Mouse (Mus musculus) gastrocnemius, postnatal 36 days (tissue): ENCODE results near the gene Erfe. TPM values are rescaled to one million over a fixed set of nuclear protein-coding genes. Genes with fewer than 3 reads are reported as not detected.

Source experiments
- DNase-seq, 2 experiments: peaks; one replicate each; pipeline ENCODE4 v3.0.0; 2022
- intact Hi-C: fragments of 180-260 bp; cut with DNase I; formaldehyde crosslinking; loops from one replicate; pipeline ENCODE4 v1.15.1; 2025
- total RNA-seq, 2 experiments: library from RNA; stranded (reverse); gene quantifications; 2 replicates each; pipeline ENCODE4 v1.2.3; 2021

The Erfe gene
- total RNA-seq, 2 experiments from 2014 or later: 1.8 to 2.1 TPM

DNA sequence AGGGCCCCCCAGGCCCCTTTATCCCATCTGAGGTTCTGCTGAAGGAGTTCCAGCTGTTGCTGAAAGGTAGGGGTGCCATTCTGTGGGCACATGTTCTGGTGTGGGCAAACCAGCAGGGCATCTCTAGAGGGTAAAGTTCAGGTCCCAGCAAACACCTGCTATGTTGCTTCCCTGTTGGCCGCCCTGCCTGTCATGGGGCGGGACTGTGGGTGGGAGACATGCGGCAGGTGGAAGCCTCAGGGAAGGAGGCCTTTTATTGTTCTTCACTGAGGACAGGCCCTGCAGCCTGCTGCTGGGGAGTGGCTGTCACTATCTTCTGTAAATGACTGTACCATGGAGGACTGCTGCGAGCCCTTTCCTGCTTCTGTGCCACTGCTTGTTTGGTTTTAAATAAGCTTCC is 3.2 kb downstream of the Erfe start:
- intact Hi-C loops: no loop called here
- DNase-seq: no peak

DNA sequence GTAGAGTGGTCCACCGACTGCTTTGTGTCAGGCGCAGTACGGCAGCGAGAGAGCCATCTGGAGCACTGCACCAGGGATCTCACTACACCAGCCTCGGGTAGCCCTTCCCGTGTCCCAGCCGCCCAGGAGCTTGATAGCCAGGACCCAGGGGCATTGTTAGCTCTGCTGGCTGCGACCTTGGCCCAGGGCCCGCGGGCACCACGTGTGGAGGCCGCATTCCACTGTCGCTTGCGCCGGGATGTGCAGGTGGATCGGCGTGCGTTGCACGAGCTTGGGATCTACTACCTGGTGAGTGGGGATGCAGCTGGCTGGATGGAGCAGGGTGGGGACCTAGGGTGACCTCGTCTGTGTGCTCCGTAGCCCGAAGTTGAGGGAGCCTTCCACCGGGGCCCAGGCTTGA is 3.8 kb downstream of the Erfe start:
- no peak for DNase-seq
- intact Hi-C loops: no loop called here

DNA sequence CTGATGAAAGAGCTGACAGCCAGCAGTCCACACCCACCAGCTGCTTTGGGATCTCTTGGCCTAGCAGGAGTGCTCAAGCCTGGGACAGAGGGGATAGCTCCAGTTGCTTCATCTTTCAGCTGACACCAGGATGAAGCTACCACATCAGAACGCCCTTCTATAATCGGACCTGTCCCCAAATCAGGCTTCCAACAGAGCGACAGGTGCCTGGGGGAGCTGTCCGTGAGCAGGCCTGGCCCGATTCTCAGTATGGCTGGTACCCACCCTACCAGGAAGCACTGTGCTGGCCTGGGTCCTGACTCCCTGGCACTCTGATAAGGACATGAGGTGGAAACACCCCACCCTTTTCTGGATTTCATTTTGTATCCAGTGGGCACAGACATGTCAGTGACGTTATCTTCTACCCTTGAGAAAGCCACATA is 7.2 kb downstream of the Erfe start:
- intact Hi-C loops: no loop called here
- no peak for DNase-seq

DNA sequence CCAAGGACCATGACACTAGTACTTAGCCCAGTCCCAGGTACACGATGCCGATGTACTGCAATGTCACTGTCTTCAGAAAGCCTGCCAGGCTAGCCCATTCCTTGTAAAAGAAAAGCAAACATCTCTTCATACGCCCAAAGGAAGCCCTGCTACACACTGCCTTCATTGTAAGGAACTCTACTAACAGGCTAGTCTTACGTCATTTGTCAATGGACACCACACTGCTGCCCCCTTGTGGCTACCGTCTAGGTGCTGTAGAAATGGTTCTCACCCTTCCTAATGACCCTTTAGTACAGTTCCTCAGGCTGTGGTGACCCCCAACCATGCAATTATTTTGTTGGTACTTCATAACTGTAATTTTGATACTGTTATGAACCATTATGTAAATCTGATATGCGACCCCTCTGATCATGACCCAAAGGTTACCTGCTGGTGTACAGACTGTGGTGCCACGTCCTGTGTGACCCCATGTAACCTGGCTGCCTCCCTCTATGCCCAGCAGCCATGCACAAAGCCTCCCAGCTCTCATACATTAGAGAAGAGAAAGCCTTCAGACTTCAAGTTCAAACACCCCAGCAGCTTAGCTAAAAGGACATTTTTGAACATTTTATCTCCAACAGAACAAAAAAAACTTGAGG is 14.3 kb downstream of the Erfe start:
- intact Hi-C loops: loop anchor here (5.0 kb wide), 1 partner anchor 33 kb away; no protein-coding TSS in a partner anchor
- DNase-seq: peak; percentile 58 to 71

DNA sequence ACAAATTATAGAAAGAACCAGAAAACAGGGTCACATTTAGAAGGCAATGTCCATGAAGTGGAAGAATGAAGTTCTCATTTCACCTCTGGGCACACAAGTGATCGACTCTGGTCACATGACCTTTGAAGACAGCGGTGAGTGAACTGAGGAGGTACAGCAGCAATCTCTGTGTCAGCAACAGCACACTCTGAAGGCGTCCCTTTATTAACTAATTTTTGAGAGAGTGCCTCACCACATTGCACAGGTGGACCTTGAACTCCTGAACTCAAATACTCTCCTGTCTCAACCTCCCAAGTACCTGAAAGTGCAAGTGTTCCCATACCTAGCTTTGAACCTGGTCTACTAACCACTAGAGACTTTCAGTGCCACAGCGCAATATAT is 14.9 kb downstream of the Erfe start:
- DNase-seq: no peak
- intact Hi-C loops: loop anchor here (5.0 kb wide), 1 partner anchor 34 kb away; no protein-coding TSS in a partner anchor

DNA sequence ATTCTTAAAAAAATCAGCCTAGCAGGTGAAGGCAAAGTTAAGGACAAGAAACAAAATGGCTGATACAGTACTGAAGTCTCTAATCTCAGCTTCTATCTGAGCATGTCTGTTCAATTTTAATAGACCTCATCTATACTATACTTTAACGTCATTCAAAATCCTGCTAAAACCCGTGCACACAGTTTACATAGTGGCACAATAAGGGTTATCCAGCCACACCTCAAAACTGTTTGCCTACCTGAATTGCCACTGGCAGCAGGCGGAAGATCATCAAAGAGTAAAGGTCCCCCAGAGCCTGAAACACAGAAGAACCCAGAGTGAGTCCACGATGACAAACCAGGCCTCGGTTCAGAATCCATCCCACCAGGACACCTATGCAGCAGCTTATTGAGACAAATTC is 24.1 kb downstream of the Erfe start:
- intact Hi-C loops: no loop called here
- no peak for DNase-seq

DNA sequence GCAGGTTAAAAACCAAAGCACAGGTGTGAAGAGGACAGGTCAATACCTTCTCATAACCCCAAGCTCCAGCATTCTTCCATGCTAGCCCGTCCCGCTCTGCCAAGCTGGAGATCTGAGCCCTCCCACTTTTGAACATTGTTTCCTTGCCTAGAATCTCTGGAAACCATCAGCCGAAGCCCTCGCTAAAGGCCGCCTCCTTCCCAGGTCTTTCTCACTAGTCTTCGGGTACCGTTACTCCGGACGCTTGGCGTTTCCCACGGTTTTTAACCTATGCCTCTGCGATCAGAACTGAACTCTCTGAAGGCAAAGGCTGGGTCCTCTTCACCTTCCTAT is 31.7 kb downstream of the Erfe start:
- DNase-seq: no peak
- intact Hi-C loops: no loop called here

DNA sequence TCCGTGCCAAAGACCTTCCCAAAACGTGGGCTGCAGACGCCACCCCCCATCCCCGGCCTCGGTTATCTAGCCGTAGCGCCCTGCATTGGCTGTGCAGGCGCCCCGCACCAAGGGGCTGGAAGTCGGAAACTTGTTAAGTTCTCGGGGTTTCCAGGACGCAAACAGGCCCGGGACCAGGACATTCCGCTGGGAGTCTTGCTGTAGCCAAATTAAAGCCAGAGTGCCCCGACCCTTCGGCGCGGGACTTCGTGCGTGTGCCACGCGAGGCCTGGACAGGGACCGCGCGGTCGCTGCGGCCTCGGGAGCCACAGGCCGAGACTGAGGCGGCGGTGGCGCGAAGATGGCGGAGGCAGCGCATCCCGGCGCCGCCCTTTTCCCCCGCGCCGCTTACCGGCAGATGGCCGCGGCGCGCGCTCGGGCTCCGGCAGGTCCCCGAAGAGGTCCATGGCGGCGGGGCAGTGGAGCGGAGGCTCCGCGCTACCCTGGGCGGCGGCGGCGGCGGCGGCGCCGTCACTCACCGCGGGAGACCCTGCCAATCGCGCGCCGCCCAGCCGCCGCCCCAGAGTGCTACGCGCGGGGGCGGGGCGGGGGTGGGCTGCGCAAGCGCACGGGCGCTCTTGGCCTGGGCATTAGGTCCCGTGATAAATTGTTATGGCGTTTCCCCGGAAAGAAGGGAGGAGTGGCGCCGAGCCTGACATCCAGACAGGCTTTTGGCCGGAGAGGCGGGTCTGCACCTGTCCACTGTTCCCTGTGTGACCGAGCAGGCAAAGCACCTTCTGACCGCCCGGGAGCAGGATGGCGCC is 32.2 kb downstream of the Erfe start, which contains the start of gene Ilkap:
TSS of gene Ilkap (minus strand) at position 556 of the 803 bp plus-strand sequence.
- peak; percentile 74 to 81 for DNase-seq
- intact Hi-C loops: no loop called here

DNA sequence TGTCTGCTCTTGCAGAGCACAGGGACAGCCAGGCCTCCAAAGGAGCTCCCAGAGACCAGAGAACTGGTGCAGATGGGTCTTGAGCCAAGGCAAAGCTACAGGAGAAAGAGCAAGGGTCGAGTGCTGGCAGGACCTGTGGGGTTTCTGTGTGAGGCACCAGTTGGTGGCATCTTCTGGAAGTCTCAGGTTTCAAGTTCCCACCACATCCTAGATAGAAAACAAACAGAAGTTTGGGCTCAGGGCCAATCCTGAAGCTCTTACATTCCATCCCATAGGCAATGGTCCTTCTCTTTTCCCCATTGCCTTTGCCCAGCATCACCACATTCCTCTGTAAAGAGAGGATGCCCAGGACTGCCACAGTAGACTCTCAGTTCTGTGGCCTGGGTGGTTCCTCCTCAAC is 38.7 kb downstream of the Erfe start:
- intact Hi-C loops: no loop called here
- DNase-seq: no peak

DNA sequence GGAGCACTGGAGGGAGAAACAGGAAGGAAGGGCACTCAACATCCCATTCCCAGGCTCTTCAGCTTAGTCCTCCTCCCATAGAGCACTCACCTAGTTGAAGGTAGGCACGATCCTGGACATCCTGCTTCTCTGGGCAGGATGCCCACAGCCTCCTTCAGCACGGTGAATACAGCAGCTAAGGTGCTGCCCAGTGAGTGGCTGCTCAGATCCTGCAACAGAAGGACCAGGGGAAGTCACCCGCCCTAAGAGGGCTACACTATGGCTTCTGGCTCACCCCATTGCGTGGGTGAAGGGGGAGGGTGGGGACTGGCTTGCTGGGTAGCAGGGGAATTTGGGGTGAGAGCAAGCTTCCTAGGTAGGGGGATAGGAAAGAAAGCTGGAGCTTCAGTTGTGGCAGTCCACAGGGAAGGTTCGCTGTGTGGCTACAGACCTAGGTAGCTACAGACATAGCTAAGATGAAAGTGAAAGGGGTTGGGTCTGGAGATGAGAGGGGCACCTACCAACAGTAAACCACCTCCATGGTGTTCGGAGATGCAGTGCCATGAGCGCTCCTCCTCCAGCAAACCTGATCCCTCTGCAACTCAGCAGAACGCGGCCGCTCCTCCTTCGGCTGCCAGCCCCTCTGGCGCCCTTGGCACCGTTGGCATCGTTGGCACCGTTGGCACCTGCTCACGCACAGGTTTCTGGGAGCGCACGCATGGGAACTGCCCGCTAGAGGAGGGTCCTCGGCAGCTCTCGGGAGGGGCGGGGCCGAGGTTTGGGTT is 39.4 kb downstream of the Erfe start:
- peak; percentile 57 to 58 for DNase-seq
- intact Hi-C loops: no loop called here

DNA sequence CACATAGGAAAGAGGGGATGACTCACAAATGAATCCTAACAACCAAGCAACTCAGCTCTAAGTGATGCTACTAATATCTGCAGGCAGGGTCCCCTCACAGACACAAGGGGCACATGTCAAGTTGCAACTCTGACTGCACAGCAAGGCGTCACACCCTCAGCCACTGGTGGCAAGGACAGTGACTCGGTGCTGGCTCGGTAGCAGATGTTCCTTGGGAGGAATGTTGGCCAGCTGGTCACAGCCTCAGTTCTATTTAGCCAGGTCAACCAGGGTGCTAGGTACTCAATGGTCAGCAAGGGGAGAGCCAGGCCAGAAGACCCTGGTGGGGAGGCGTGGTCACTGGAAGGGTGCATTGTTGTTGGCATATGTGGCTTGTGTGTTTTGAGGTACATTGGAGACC is 41.6 kb downstream of the Erfe start:
- no peak for DNase-seq
- intact Hi-C loops: no loop called here

DNA sequence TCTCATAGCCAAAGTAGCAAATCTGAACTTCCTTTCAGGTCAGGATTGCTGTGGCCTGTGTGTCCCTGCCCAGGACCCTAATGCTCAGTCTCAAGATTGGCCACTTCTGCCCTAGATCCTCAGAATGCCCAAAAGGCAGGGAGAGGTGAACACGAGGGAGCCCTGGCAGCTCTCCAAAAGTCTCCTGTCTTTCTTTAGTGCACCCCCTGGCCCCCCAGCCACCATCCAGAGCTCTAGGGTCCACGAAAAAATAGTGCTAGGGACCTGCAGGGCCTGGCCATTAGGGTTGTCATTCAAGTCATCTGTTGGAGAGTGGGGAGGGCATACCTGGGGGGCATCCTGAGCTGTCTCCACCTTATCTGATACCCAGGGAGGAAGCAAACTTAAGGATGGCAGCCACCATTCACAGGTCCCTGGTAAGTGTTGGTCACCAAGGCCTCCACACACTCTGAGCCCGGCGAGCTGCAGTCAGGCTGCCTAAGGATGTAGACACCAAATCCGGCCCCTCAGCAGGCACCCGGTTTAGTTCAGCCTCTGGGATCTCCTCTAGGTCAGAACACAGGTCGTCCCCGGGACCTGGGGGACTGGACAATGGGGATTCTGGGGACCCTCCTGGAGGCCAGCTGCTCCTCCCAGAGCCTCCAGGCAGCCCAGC is 45.5 kb downstream of the Erfe start:
- DNase-seq: no peak
- intact Hi-C loops: no loop called here

DNA sequence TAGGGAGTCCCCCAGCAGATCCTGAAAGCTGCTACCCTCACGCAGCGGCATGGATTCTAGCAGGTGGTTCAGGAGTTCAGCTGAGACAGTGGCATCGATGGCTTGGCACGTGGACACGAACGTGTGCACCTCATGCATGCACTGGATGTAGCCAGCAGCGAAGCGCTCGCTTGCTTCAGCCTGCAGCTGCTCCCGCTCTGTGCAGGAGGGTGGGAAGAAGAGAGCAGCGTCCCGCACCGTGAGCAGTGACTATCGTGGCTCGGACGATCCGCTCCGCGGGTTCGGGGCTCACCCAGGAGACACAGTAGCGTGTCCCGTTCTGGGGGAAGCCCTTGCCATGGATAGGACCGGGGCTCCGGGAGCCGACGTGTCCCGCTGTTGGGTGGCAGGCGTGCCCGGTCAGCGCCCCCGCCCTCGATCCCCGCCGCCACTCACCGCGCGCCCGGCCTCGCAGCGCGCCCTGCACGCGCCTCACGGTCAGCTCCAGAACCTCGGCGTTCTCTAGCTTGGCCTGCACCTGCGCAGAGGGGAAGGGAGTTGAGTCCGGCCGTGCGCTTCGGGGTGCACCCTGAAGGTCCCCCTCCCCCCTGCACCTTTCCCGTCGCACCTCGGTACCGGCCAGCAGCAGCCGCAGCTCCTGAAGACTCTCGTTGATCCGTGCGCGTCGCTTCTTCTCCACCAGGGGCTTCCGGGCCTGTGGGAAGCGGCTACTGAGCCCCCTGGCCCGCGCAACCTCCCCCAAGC is 46.2 kb downstream of the Erfe start:
- no peak for DNase-seq
- intact Hi-C loops: no loop called here

DNA sequence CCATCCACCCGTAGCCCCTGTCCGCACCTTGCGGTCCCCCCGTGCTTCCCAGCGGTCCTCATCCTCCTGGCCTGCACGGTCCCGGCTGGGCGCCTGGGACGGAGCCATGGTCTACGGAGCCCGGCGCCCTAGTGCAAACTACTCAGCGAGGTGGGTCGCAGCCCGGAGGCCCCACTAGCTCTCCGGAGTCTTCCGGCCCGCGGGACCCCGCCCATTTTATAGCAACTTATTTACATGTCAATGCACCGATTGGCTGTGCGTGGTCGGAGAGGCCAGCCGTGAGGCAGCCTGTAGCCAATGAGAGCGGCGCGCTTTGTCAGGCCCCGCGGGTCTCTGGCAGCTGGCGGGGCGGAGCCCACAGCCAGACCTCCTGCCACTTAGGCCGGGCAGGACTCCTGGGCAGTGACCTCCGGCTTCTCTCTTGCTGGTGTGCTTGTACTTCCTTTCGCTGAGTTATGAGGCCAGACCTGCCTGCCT is 46.8 kb downstream of the Erfe start:
- DNase-seq: peak; percentile 87 to 91
- intact Hi-C loops: no loop called here

DNA sequence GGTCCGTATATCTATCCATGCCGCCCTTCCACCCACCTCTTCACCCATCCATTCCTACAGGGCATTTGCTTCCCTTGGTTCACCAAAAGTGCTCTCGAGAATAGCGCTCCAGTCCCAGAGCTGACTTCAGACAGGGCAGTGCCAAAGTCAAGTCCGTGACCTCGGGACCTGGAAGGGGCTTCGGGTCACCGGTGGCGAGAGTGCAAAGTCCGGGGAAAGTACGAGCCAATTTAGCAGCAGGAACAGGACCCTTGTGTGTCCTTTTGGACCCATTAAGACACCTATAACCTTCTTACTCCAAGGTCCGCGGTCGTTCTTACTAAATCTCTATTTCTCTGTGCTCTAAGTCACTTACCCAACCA is 47.3 kb downstream of the Erfe start:
- intact Hi-C loops: no loop called here
- DNase-seq: no peak

DNA sequence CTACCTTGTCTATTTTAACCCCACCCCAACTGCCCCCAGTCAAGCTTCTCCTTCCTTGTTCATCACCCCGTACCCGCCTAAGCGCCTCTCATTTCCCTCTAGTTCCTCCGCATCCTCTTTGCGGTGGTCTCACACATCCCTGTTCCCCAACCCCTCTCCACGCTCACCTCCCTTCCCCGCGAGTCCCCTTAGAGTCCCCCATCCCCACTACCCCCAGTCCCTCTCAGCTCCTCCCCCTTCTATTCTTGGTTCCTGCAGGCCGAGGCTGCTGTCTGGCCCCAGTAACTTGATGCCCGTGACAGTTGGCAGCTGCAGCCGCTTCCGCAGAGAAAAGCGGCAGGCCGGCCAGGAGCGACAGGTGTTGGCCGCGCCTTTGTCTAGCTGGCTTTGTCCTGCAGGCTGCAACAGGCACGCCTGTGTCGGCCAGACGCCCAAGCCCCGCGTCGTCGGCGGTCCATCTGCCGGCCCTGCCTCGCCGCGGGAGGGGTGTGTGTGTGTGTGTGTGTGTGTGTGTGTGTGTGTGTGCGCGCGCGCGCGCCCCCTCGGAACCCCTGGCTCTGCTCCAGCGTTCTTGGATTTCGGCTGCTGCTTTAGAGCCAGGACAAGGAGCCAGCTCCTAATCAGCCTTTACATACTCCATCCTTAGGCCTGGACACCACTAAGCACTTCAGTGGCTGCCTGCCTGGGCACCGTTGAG is 47.8 kb downstream of the Erfe start, which contains the start of gene Hes6:
TSS of gene Hes6 (minus strand) at position 141 of the 697 bp plus-strand sequence.
- peak; percentile 71 to 75 for DNase-seq
- intact Hi-C loops: no loop called here

DNA sequence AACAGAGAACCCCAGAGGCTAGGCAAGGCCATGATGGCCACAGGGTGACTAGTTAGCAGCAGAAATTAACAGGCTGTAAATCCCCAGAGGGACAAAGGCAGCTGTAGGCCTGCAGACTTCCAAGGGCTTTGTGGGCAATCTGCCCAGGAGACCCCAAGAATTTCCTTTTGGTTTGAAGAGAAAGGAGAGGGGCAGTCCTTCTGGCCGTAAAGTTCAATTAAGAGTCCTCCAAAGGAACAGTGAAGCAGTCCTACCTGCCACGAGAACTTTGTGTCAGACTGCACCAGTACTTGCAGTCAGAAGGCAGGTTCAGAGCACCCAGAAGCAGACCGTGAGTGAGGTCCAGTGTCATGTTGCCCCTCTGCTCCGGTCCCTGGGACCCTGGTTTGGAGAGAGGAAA is 48.7 kb downstream of the Erfe start:
- intact Hi-C loops: loop anchor here (5.0 kb wide), 1 partner anchor 332 kb away; no protein-coding TSS in a partner anchor
- no peak for DNase-seq

DNA sequence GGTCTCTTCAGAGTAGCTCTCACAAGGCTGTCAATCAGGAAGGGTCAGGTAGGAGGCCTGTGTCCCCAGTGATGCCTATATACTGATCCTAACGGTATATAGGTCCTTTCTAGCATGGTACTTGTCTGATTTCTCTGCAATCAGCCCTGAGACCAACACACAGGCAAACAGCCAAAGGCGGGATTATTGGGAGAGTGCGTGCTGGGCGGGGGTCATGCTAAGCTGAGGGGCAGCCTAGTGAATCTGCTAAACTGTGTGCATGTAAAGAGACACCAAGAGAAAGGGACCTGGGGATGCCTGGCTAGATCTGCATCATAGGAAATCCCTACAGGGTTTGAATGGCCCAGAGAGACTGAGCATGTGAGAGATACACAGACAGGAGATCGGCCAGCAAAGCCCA is 49.1 kb downstream of the Erfe start:
- no peak for DNase-seq
- intact Hi-C loops: loop anchor here (5.0 kb wide), 1 partner anchor 332 kb away; no protein-coding TSS in a partner anchor

DNA sequence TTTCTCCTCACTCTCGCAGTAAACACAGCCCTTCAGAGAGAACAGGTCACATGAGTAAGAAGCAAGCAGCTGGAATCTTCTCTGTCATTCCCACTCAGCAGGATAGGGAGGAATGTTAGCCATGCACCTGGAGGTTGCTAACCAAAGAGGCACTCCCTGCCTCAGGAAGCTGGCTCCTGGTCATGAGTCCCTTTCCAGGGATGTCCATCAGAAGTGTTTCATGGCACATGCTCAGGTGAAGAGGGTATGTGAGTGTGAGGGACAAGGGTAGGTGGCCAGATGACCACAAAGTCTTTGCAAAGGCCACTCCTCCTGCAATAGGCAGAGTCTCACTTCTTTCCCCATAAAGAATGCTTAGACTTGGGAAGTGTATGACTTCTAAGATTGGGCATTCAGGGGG is 51.8 kb downstream of the Erfe start:
- intact Hi-C loops: loop anchor here (5.0 kb wide), 1 partner anchor 329 kb away; no protein-coding TSS in a partner anchor
- no peak for DNase-seq
